In genomic region chr10:78303675-78304074, GRCm38 (mm10) we compare ENCODE assay signal across 13 mouse cellular contexts. TPM values are rescaled to one million over a fixed set of nuclear protein-coding genes. Genes with fewer than 3 reads are reported as not detected.
DNase-seq lines count a peak whose midpoint lies in the region; ATAC-seq lines count a peak whose summit lies in the region.
"Had no signal": no experiment of that assay in that cellular context is flagged by ENCODE, and none has a peak within 500 bp of the region (broad histone marks: within the 10 kb centered on the region; RNA-seq: fewer than 3 reads in every experiment).

No protein-coding gene starts in this region.

- WGBS in liver, embryonic 15.5 days (ENCODE audit: insufficient replicate concordance), result 15% methylated on average over 7 of the region's 7 CpGs
- WGBS in liver, embryonic 12.5 days (ENCODE audit: insufficient replicate concordance), result 11% methylated on average over 7 of the region's 7 CpGs

- no peaks in the 10 kb centered on the region for H3K27me3 ChIP-seq in liver, embryonic 15.5 days
- H3K27me3 ChIP-seq in liver, embryonic 12.5 days (replicated peaks), result no peaks in the 10 kb centered on the region
- H3K27me3 ChIP-seq: hindbrain, embryonic 13.5 days had no signal

- 0 out of 2 replicates have a peak, but pooled peaks cover 4% of the 10 kb centered on the region for H3K4me1 ChIP-seq in liver, embryonic 15.5 days (replicated peaks)
- H3K4me1 ChIP-seq in liver, embryonic 12.5 days, result peaks cover 8% of the 10 kb centered on the region

- H3K4me2 ChIP-seq in liver, embryonic 15.5 days, result 0 out of 2 replicates have a peak overlapping the region, but pooled peaks have one; percentile 7
- H3K4me2 ChIP-seq in liver, embryonic 12.5 days, result no peak overlapping the region
- H3K4me2 ChIP-seq: hindbrain, embryonic 13.5 days had no signal

- ATAC-seq in liver, embryonic 15.5 days (ENCODE audit: insufficient read depth), result no peak
- no peak for ATAC-seq in liver, embryonic 12.5 days
- peak; percentile 95 for ATAC-seq in granulocyte monocyte progenitor cell, adult 5-6 weeks (replicated peaks; ENCODE audit: poor library complexity, severe bottlenecking)
- ATAC-seq in erythroid progenitor cell, adult 5-6 weeks (replicated peaks; ENCODE audit: low FRiP score, poor library complexity, severe bottlenecking), result no peak

- H3K36me3 ChIP-seq in liver, embryonic 15.5 days (replicated peaks), result no peaks in the 10 kb centered on the region
- no peaks in the 10 kb centered on the region for H3K36me3 ChIP-seq in liver, embryonic 12.5 days

- no peaks in the 10 kb centered on the region for H3K9me3 ChIP-seq in liver, embryonic 15.5 days (replicated peaks)
- no peaks in the 10 kb centered on the region for H3K9me3 ChIP-seq in liver, embryonic 12.5 days (replicated peaks)
- H3K9me3 ChIP-seq: limb, embryonic 10.5 days had no signal

- no peak overlapping the region for H3K4me3 ChIP-seq in liver, embryonic 15.5 days (replicated peaks)
- H3K4me3 ChIP-seq in liver, embryonic 12.5 days, result no peak overlapping the region
- H3K4me3 ChIP-seq: hindbrain, embryonic 13.5 days; limb, embryonic 10.5 days had no signal

- peak; percentile 75 for DNase-seq in CD4-positive, CD25-positive, alpha-beta regulatory T cell, adult 2 months (ENCODE audit: low read depth, low spot score)
- peak; percentile 66 for DNase-seq in naive thymus-derived CD4-positive, alpha-beta T cell, adult 2 months (ENCODE audit: low read depth)
- DNase-seq in embryo, embryonic 11 days, result no peak
- no peak for DNase-seq in kidney, postnatal 36 days
- DNase-seq: adrenal gland, postnatal 14 days; cerebellum, postnatal 14 days; heart, adult 11 months had no signal

- no peak overlapping the region for H3K9ac ChIP-seq in liver, embryonic 15.5 days
- H3K9ac ChIP-seq in liver, embryonic 12.5 days, result no peak overlapping the region
- H3K9ac ChIP-seq: hindbrain, embryonic 13.5 days had no signal

- no peak overlapping the region for H3K27ac ChIP-seq in liver, embryonic 15.5 days (replicated peaks)
- no peak overlapping the region; the same call in 1 of the 2 replicates for H3K27ac ChIP-seq in liver, embryonic 12.5 days
- H3K27ac ChIP-seq: hindbrain, embryonic 13.5 days; limb, embryonic 10.5 days had no signal

RNA-seq across cellular contexts. Expression of gene Agpat3, which starts 48.6 kb away (rescaled TPM):
- 33.1 and 46.0 TPM in 2 replicates for polyA plus RNA-seq in liver, embryonic 15.5 days (2015; fragmentation: Nextera tagmentation; extraction: Ambion mirVana)
- polyA plus RNA-seq in liver, embryonic 12.5 days (2016; fragmentation: Nextera tagmentation; extraction: Ambion mirVana), result 25.3 and 25.7 TPM in 2 replicates
- 0.19 and 0.39 TPM in 2 replicates for total RNA-seq in granulocyte monocyte progenitor cell, adult 5-6 weeks (2014; fragmentation: Nextera tagmentation)
- total RNA-seq in granulocyte monocyte progenitor cell, adult 5-6 weeks (2017), result 0.52 and 0.88 TPM in 2 replicates
- 16.6 and 24.7 TPM in 2 replicates for total RNA-seq in erythroid progenitor cell, adult 5-6 weeks (2015; ENCODE audit: low replicate concordance)
- total RNA-seq in erythroid progenitor cell, adult 5-6 weeks (2017; ENCODE audit: low replicate concordance), result 10.5 and 14.0 TPM in 2 replicates

RNA-seq across cellular contexts. Expression of gene Trappc10, which starts 59.2 kb away (rescaled TPM):
- 15.7 and 15.9 TPM in 2 replicates for polyA plus RNA-seq in liver, embryonic 15.5 days (2015; fragmentation: Nextera tagmentation; extraction: Ambion mirVana)
- polyA plus RNA-seq in liver, embryonic 12.5 days (2016; fragmentation: Nextera tagmentation; extraction: Ambion mirVana), result 21.9 and 24.5 TPM in 2 replicates
- total RNA-seq in granulocyte monocyte progenitor cell, adult 5-6 weeks (2014; fragmentation: Nextera tagmentation), result 30.9 and 46.2 TPM in 2 replicates
- total RNA-seq in granulocyte monocyte progenitor cell, adult 5-6 weeks (2017), result 31.4 and 34.1 TPM in 2 replicates
- total RNA-seq in erythroid progenitor cell, adult 5-6 weeks (2015; ENCODE audit: low replicate concordance), result 127 and 132 TPM in 2 replicates
- 81.0 and 108 TPM in 2 replicates for total RNA-seq in erythroid progenitor cell, adult 5-6 weeks (2017; ENCODE audit: low replicate concordance)

Comparison
In these comparisons a context has a peak if more than half of its experiments do, and no peak if none do; other contexts are left out.
1. DNase-seq: peak in CD4-positive, CD25-positive, alpha-beta regulatory T cell, adult 2 months (single experiment) and naive thymus-derived CD4-positive, alpha-beta T cell, adult 2 months (single experiment); none in embryo, embryonic 11 days (single experiment) and kidney, postnatal 36 days (0 of 2).
2. RNA of gene Agpat3, which starts 48.6 kb away (total RNA-seq): 10.5 to 24.7 TPM in erythroid progenitor cell, adult 5-6 weeks; 0.19 to 0.88 TPM in granulocyte monocyte progenitor cell, adult 5-6 weeks; every median in the first group is over 4 times any median in the second.